Mouse (Mus musculus) common myeloid progenitor, adult 5-6 weeks (primary cell): Measurements from ENCODE around the gene Apol7e. TPM values are rescaled to one million over a fixed set of nuclear protein-coding genes. Genes with fewer than 3 reads are reported as not detected.

ENCODE experiments used
- ATAC-seq: replicated peaks from 2 replicates; pipeline ENCODE4 v1.8.0; 2016; ENCODE audit warnings: low read depth, mild to moderate bottlenecking, moderate TSS enrichment, inconsistent platforms; ENCODE audit not compliant: poor library complexity, severe bottlenecking
- total RNA-seq: library from RNA; stranded (forward); fragments of 200-1000, 187-1606 nt; gene quantifications from 2 replicates; pipeline ENCODE4 v1.2.3, GENCODE M21; 2017

The Apol7e gene
- total RNA-seq, 1 experiment from 2014 or later: 0.96 TPM

DNA sequence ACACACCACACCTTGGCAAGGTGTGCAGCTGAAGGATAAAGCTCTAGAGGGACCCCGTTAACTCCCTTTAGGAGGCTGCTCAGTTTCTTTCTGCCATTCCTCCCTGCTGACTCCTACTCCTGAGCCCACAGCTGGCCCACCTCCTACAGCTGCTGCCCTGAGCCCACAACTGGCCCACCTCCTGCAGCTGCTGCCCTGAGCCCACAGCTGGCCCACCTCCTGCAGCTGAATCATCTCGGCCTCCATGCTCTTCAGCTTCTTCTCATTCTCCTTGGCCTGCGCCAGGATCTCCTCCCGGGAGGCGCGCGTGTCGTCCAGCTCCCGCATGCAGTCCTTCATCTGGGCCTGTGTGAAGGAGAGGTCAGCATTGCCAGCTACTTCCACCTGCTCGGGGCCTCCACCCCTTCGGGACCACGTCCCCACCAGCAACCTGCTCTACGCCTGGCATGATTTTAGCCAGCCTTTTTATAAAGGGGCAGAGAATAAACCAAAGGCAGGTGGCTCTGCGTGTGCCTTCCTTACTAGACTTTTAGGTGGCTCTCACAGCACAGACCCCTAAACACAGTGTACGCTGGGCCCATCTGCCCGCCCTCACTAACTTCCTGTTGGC, 66.9 kb downstream of the Apol7e start:
- no peak for ATAC-seq

DNA sequence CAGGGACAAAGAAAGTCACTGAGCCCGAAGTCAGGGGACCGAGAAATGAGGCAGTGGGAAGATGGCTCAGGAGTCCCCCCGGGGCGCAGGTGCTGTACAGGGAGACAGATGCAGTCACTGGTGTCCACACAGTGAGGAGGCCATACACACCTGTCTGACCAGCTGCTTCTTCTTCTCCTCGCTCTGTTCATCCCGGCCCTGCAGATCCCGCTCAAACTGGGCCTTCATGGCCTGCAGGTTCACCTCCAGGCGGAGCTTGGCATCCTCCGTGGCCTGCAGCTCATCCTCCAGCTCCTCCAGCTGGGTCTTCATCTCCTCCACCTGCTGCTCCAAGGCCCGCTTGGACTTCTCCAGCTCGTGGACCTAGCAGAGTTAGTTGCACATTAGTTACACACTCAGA, 68.3 kb downstream of the Apol7e start:
- ATAC-seq: no peak

Other genes starting within 250 kb of the Apol7e start
- gene Apol10a, start 221.8 kb upstream of the Apol7e start, total RNA-seq: not detected in 2 replicates
- not detected in 2 replicates for gene Apol11a, start 190.6 kb upstream of the Apol7e start, total RNA-seq
- not detected in 2 replicates for gene Apol7c, start 165.5 kb upstream of the Apol7e start, total RNA-seq
- not detected in 2 replicates for gene 1700025B11Rik, start 137.0 kb upstream of the Apol7e start, total RNA-seq
- gene Apol10b, start 102.7 kb upstream of the Apol7e start, total RNA-seq: 0.59 TPM in 1 of 2 replicates, not detected in the other
- gene Gm36245, start 99.6 kb upstream of the Apol7e start, total RNA-seq: not detected in 2 replicates
- 0.39 TPM in 1 of 2 replicates, not detected in the other for gene Apol11b, start 55.6 kb upstream of the Apol7e start, total RNA-seq
- 0.23 TPM in 1 of 2 replicates, not detected in the other for gene Apol9b, start 30.2 kb downstream of the Apol7e start, total RNA-seq
- 0.27 and 2.6 TPM in 2 replicates for gene Apol8, start 58.1 kb downstream of the Apol7e start, total RNA-seq
- gene Myh9, start 143.3 kb downstream of the Apol7e start, total RNA-seq: 362 and 430 TPM in 2 replicates
- gene Txn2, start 230.1 kb downstream of the Apol7e start, total RNA-seq: 47.2 and 65.4 TPM in 2 replicates